Mouse (Mus musculus) myocyte (in vitro differentiated cells): Measurements from ENCODE around the gene Mpzl1. TPM values are rescaled to one million over a fixed set of nuclear protein-coding genes. Genes with fewer than 3 reads are reported as not detected.

ENCODE experiments used
- H3K27me3 ChIP-seq: one replicate; pipeline ENCODE4 v1.6.1; 2011; ENCODE audit not compliant: control insufficient read depth, insufficient read depth, insufficient read length
- H3K36me3 ChIP-seq: one replicate; pipeline ENCODE4 v1.6.1; 2011; ENCODE audit not compliant: control insufficient read depth, insufficient read depth
- H3K4me2 ChIP-seq: one replicate; pipeline ENCODE4 v1.6.1; 2011; ENCODE audit warnings: low read depth, control low read depth
- H3K4me3 ChIP-seq: one replicate; pipeline ENCODE4 v1.5.1; 2011; ENCODE audit warnings: mild to moderate bottlenecking, control low read depth, moderate library complexity
- H3K79me2 ChIP-seq: one replicate; pipeline ENCODE4 v1.6.1; 2011; ENCODE audit not compliant: control insufficient read depth, insufficient read depth
- H3ac ChIP-seq: one replicate; pipeline ENCODE4 v1.6.1; 2011; ENCODE audit not compliant: control insufficient read depth, insufficient read length
- CEBPB ChIP-seq: IDR thresholded peaks from 2 replicates; pipeline ENCODE4 v1.6.1; 2011; ENCODE audit warnings: mild to moderate bottlenecking, moderate library complexity; ENCODE audit not compliant: poor library complexity, insufficient read depth, severe bottlenecking
- E2F4 ChIP-seq: IDR thresholded peaks from one replicate; pipeline ENCODE4 v1.6.1; 2011; ENCODE audit warnings: mild to moderate bottlenecking, control low read depth, moderate library complexity; ENCODE audit not compliant: insufficient read depth
- MAX ChIP-seq: IDR thresholded peaks from one replicate; pipeline ENCODE4 v1.6.1; 2011; ENCODE audit warnings: low read depth, mild to moderate bottlenecking, control low read depth
- MYOD1 ChIP-seq, 3 experiments: IDR thresholded peaks; one replicate each; pipeline ENCODE4 v1.6.1; 2011; ENCODE audit warnings: control low read depth in 2 of 3, low read depth in 2 of 3, mild to moderate bottlenecking in 2 of 3, moderate library complexity in 1 of 3; ENCODE audit not compliant: insufficient read length in 2 of 3, control insufficient read depth in 1 of 3
- MYOG ChIP-seq, 3 experiments: IDR thresholded peaks; one replicate each; pipeline ENCODE4 v1.6.1; 2011; ENCODE audit warnings: control low read depth in 2 of 3, low read depth in 2 of 3, mild to moderate bottlenecking in 2 of 3; ENCODE audit not compliant: insufficient read length in 2 of 3, control insufficient read depth in 1 of 3, insufficient read depth in 1 of 3
- POLR2A ChIP-seq: IDR thresholded peaks from one replicate; pipeline ENCODE4 v1.6.1; 2011; ENCODE audit warnings: low read depth, mild to moderate bottlenecking, control low read depth, moderate library complexity; ENCODE audit not compliant: insufficient read length
- POLR2AphosphoS2 ChIP-seq: IDR thresholded peaks from one replicate; pipeline ENCODE4 v1.6.1; 2011; ENCODE audit warnings: low read depth, control low read depth; ENCODE audit not compliant: insufficient read length
- REST ChIP-seq: IDR thresholded peaks from one replicate; pipeline ENCODE4 v1.6.1; 2011; ENCODE audit warnings: mild to moderate bottlenecking, control low read depth, moderate library complexity; ENCODE audit not compliant: insufficient read depth, insufficient read length
- SRF ChIP-seq: IDR thresholded peaks from one replicate; pipeline ENCODE4 v1.6.1; 2011; ENCODE audit warnings: low read depth; ENCODE audit not compliant: control insufficient read depth, insufficient read length
- TCF12 ChIP-seq: IDR thresholded peaks from one replicate; pipeline ENCODE4 v1.6.1; 2011; ENCODE audit warnings: mild to moderate bottlenecking, control low read depth; ENCODE audit not compliant: poor library complexity, insufficient read depth, severe bottlenecking
- TCF3 ChIP-seq: IDR thresholded peaks from one replicate; pipeline ENCODE4 v1.6.1; 2011; ENCODE audit warnings: low read depth, control low read depth; ENCODE audit not compliant: insufficient read length
- USF1 ChIP-seq: IDR thresholded peaks from one replicate; pipeline ENCODE4 v1.6.1; 2011; ENCODE audit warnings: low read depth, mild to moderate bottlenecking, control low read depth, moderate library complexity
- polyA plus RNA-seq: library from polyadenylated mRNA; unstranded; fragments of >200 nt; fragmentation: generic; extraction: Trizol; gene quantifications from one replicate; pipeline ENCODE4 v1.2.1, GENCODE M21; 2012; ENCODE audit warnings: missing spikeins

Gene Mpzl1
- polyA plus RNA-seq, 1 experiment = 11.8 TPM

DNA sequence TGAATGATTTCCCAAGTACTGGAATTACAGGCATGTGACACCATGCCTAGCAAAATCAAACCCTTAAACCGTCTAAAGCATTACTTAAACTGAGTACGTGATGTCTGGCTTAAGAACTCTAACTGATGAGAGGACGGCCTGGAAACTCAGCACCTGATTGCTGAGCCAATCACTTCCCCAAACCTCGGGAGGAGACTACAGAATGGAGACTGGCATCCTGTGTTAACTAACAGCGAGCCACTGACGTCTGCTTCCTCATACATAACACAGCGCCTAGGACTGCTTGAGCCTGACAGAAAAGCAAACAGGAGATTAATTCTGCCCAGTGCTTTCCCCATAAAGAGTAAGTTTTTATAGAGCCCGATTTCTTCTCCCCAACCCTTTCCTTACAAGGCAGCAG lies 30.1 kb downstream of the Mpzl1 start:
- H3K36me3 ChIP-seq = peaks cover 3% of the 10 kb centered on the region
- H3K27me3 ChIP-seq = no peaks in the 10 kb centered on the region
- no peaks in the 10 kb centered on the region for H3K79me2 ChIP-seq
- TF ChIP-seq TCF12 (no peak), MYOG (IDR thresholded peaks at IDR 0.05; ENCODE audit: control insufficient read depth in 1 of 3, insufficient read depth in 1 of 3, insufficient read length in 2 of 3, low read depth in 2 of 3) (no peak), USF1 (no peak), CEBPB (no peak), REST (no peak), SRF (no peak), E2F4 (no peak), MAX (no peak)
- H3K4me3 ChIP-seq = no peak overlapping the region
- no peak overlapping the region for H3ac ChIP-seq
- no peak overlapping the region for H3K4me2 ChIP-seq

DNA sequence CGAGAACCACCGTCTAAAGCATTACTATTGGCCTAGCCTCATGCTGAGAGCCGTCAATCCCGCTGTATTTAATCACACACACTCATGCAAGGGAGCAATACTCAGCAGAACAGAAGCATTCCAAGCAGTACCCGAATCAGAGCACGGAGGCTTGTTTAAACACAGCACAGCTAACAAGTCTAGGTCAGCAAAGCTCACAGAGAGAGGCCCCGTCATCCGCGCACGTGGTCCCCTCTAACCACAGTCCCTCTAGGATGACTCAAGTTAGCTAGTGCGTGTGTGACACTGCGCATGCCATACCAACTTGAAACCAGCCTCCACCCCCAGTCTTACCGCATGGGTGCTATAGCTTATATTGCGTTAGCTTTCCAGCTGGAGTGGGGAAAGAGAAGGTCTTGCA lies 31.1 kb downstream of the Mpzl1 start:
- Histone ChIP-seq H3K4me3 (no peak overlapping the region), H3ac (no peak overlapping the region), H3K4me2 (no peak overlapping the region), H3K79me2 (no peaks in the 10 kb centered on the region), H3K27me3 (no peaks in the 10 kb centered on the region), H3K36me3 (peaks cover 3% of the 10 kb centered on the region)
- TF ChIP-seq E2F4 (no peak), REST (no peak), SRF (no peak), MYOG (IDR thresholded peaks at IDR 0.05; ENCODE audit: control insufficient read depth in 1 of 3, insufficient read depth in 1 of 3, insufficient read length in 2 of 3, low read depth in 2 of 3) (no peak), POLR2AphosphoS2 (no peak), MAX (no peak), POLR2A (no peak), CEBPB (no peak), TCF3 (no peak), MYOD1 (IDR thresholded peaks at IDR 0.05; ENCODE audit: control insufficient read depth in 1 of 3, insufficient read length in 2 of 3, low read depth in 2 of 3) (no peak), TCF12 (no peak), USF1 (no peak)

DNA sequence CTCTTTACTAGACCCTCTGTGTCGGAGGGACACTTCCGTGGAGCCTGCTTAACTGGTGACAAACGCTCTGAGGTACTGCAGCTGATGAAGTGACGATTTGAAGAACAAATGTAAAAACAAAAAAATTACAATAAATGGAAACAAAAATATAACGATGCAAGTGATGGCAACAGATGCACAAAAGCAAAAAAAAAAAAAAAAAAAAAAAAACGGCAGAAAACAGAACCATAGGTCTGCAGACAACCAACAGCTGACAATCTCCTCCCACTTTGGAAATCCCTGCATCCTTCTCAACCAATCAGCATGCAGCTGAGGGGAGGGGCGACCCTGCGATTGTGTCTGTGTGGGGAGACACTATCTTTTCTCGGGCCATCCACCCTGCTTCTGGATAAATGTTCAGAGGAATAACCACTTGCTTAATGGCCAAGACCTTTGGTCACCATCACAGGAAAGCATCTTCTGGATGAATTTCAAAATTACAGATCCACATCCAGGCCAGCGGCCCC lies 32.5 kb downstream of the Mpzl1 start:
- H3K36me3 ChIP-seq = peaks cover 3% of the 10 kb centered on the region
- no peaks in the 10 kb centered on the region for H3K27me3 ChIP-seq
- H3K4me3 ChIP-seq = no peak overlapping the region
- H3K4me2 ChIP-seq = no peak overlapping the region
- TF ChIP-seq POLR2AphosphoS2 (no peak), TCF3 (no peak), MAX (no peak), CEBPB (no peak), MYOD1 (IDR thresholded peaks at IDR 0.05; ENCODE audit: control insufficient read depth in 1 of 3, insufficient read length in 2 of 3, low read depth in 2 of 3) (no peak), POLR2A (no peak), SRF (no peak), TCF12 (no peak), E2F4 (no peak), REST (no peak)
- no peak overlapping the region for H3ac ChIP-seq
- H3K79me2 ChIP-seq = no peaks in the 10 kb centered on the region

DNA sequence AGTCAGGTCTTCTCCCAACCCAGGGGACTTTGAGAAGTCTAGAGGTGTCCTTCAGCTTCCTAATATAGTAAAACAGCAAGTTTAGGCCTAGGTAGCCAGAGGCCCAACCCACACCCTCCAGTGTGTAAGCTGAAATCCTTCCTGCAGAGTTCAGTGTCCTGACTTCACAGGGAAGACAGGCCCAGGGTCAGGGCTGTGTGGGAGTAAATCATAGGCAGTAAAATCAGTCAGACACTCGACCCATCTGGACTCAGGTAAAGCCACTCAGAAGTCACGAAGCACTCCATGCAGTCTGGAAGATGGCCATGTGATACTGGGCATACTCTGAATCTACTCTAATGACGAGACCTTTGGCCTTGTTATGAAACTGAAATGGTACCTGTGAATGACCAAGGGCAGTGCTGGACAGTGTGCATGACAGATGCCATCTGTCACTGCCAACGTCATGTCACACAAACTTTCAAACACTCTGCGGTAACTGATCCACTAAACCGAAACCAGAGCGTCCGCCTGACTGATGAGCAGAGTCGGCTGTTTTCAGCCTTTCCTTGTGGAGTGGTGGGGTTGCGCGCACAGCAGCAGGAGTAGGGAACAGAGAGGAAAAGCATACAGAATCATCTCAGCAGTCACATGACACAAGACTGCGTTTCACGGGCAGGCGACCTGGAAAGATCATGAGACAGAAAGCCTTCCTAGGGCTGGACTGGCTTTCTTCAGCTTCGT lies 39.5 kb downstream of the Mpzl1 start:
- no peak overlapping the region for H3K4me2 ChIP-seq
- H3K79me2 ChIP-seq = no peaks in the 10 kb centered on the region
- TF ChIP-seq TCF12 (no peak), POLR2A (no peak), SRF (no peak), MYOD1 (IDR thresholded peaks at IDR 0.05; ENCODE audit: control insufficient read depth in 1 of 3, insufficient read length in 2 of 3, low read depth in 2 of 3) (no peak), TCF3 (no peak), CEBPB (no peak), POLR2AphosphoS2 (no peak), E2F4 (no peak), MAX (no peak), USF1 (no peak), REST (no peak), MYOG (IDR thresholded peaks at IDR 0.05; ENCODE audit: control insufficient read depth in 1 of 3, insufficient read depth in 1 of 3, insufficient read length in 2 of 3, low read depth in 2 of 3) (no peak)
- H3K36me3 ChIP-seq = no peaks in the 10 kb centered on the region
- no peaks in the 10 kb centered on the region for H3K27me3 ChIP-seq
- H3K4me3 ChIP-seq = no peak overlapping the region
- no peak overlapping the region for H3ac ChIP-seq
